Mouse (Mus musculus) cerebellum, adult (tissue): Measurements from ENCODE around the gene Gm36864.
"Not testable (repeated sequence)": the region's sequence is repeated elsewhere in the genome, so short reads cannot be mapped to it uniquely, and the experiment has no call there.

Source experiments
- ATAC-seq: cut with Nextera tagmentation; 2 replicates; pipeline ENCODE4 v1.9.2; 2017; ENCODE audit warnings: mild to moderate bottlenecking, moderate library complexity, mixed read lengths; ENCODE audit not compliant: insufficient number of reproducible peaks, low FRiP score, low TSS enrichment

The Gm36864 gene

GRCm38 (mm10) chr7:44235909-44236308 lies at the start of gene Gm36864:
Gm36864 (plus strand) TSS chr7:44236177.
- ATAC-seq = no peak

GRCm38 (mm10) chr7:44186516-44186915 lies 49.5 kb upstream of the Gm36864 start:
- ATAC-seq = not testable (repeated sequence)

GRCm38 (mm10) chr7:44187936-44188335 lies 48.0 kb upstream of the Gm36864 start, which contains the start of gene Klk1b24:
Klk1b24 (plus strand) TSS chr7:44188236.
- not testable (repeated sequence) for ATAC-seq

DNA sequence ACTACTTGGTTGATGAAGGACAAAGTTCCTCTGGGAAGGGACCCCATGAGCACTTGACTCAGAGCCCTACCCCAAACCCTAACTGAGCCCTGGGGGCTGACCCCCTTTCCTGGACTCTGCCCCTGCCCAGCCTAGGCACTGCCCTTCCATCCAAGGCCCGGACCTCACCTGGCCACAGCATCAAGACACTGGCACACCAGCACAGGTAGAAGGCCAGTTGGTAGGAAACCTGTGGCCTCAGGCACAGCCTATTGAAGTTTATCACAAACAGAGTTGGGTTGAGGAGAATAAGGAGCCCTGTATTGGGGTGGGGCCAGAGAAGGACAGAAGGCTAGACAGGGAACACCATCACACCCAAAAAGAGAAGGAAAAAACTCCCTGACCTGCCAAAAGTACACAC lies 42.5 kb upstream of the Gm36864 start:
- ATAC-seq = not testable (repeated sequence)

DNA sequence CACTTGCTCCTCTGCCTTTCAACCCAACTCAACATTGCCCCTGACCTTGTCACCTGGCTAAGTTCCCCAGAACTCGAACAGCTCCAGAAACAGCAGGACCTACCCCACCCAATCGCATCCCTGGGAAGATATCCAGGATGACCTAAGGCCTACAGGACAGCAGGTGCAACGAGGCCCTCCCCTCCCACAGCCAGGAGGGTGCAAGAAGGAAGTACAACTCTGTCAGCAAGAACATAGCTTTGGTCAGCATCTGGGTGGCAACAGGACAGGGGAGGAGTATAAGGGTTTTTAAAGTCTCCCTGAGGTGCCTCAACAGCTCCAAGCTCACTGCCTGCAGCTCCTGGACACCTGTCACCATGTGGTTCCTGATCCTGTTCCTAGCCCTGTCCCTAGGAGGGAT lies 38.1 kb upstream of the Gm36864 start, which contains the start of gene Klk1b3:
Klk1b3 (plus strand) TSS at position 301 of the 400 bp plus-strand sequence.
- no peak for ATAC-seq

DNA sequence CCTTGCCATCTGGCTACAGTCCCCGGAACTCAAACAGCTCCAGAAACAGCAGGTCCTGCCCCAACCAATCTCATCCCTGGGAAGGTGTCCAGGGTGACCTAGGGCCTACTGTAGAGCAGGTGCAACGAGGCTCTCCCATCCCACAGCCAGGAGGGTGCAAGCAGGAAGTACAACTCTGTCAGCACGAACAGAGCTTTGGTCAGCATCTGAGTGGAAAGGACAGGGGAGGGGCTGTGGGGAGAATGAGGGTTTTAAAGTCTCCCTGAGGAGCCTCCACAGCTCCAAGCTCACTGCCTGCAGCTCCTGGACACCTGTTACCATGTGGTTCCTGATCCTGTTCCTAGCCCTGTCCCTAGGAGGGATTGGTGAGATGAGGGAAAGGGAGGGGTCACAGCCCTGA lies 28.8 kb upstream of the Gm36864 start, which contains the start of gene Klk1b4:
Klk1b4 (plus strand) TSS at position 301 of the 400 bp plus-strand sequence.
- ATAC-seq = not testable (repeated sequence)

- no peak for ATAC-seq
These were observed 27.7 kb upstream of the Gm36864 start for GRCm38 (mm10) chr7:44208307-44208706.

- ATAC-seq = no peak
These were observed 20.3 kb upstream of the Gm36864 start, which contains the start of gene Klk1b5 for GRCm38 (mm10) chr7:44215645-44216044. Klk1b5 (plus strand) TSS chr7:44215945.

GRCm38 (mm10) chr7:44221601-44222000 lies 14.4 kb upstream of the Gm36864 start:
- ATAC-seq = not testable (repeated sequence)

- not testable (repeated sequence) for ATAC-seq
These were observed 13.6 kb upstream of the Gm36864 start for GRCm38 (mm10) chr7:44222335-44222734.

GRCm38 (mm10) chr7:44225076-44225475 lies 10.9 kb upstream of the Gm36864 start, which contains the start of gene Klk1:
Klk1 (plus strand) TSS chr7:44225360.
- ATAC-seq = no peak

DNA sequence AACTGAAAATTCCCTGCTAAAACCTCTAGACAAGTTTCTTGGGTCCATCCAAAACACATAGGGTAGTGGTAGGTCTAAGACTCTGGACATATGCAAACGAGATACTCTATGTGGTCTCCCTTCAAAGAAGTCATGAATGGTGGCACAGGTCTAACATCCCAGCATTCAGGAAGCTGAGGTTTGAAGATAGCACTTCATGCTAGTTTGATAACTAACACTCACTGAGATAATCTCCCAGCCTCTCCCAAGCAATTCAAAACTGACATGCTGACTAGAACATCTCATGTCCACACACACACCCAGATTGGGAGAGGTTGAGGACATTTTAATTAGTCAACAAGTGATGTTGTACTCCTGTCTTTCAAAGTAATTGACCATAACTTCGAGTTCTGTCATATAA lies 3.9 kb downstream of the Gm36864 start:
- ATAC-seq = no peak

- no peak for ATAC-seq
These were observed 4.7 kb downstream of the Gm36864 start for GRCm38 (mm10) chr7:44240712-44241111.

DNA sequence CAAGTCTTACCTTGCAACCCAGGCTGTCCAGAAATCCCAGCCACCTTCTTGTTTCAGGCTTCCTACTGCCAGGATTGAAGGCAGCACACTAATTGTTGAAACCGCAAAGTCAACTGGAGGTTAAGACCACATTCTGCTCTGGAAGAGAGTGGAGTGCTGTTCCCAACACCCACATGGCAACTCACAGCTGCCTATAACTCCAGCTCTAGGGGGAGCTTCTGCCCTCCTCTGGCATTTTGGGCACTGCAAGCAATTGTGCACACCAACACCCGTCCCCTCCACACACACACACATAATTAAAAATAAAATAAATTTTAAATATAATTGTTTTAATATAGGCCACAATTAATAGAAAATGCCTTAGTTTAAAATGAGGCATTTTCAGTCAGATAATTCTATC lies 5.2 kb downstream of the Gm36864 start:
- no peak for ATAC-seq

DNA sequence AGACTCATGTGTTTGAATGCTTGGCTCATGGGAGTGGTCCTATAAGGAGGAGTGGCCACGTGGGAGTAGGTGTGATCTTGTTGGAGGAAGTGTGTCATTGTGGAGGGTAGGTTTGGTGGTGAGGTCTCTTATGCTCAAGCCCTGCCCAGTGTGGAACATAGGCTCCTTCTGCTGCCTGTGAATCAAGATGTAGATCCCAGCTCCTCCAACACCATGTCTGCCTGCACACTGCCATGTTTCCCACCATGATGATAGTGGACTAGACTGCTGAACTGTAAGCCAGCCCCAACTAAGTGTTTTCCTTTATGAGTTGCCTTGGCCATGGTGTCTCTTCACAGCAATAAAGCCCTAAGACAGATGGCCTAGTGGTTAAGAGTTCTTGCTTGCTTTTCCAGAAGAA lies 8.1 kb downstream of the Gm36864 start:
- no peak for ATAC-seq

GRCm38 (mm10) chr7:44246055-44246983 lies 10.3 kb downstream of the Gm36864 start, which contains the start of the genes 1700028J19Rik and 2410002F23Rik:
1700028J19Rik (minus strand) TSS chr7:44246695.
2410002F23Rik (plus strand) TSS chr7:44246722.
- ATAC-seq = peak; percentile 89

GRCm38 (mm10) chr7:44246984-44247470 lies 11.1 kb downstream of the Gm36864 start:
- no peak for ATAC-seq

GRCm38 (mm10) chr7:44247971-44248370 lies 12.0 kb downstream of the Gm36864 start:
- ATAC-seq = no peak

DNA sequence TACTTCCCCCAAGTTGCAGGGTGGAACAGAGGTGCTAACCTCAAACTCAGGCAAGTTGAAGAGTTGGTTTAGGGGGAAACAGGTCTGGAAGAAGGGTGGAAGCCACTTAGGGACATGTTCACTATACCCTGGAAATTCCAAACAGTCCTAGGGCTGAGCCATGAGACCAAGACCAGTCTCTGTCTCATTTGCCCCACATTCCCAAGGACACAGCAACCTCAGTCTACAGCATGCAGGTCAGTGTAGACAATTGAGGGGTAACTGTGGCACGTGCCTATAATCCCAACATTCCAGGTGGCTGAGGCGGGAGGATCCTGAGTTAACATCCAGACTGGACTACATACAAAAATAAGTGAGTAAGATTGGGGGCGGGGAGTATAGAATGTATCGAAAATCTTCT lies 13.3 kb downstream of the Gm36864 start:
- no peak for ATAC-seq

- not testable (repeated sequence) for ATAC-seq
These were observed 14.8 kb downstream of the Gm36864 start for GRCm38 (mm10) chr7:44250732-44251275.
